Mouse (Mus musculus) heart, postnatal 0 days (tissue): Measurements from ENCODE around the gene Rnase10.

Source experiments
- CTCF ChIP-seq: IDR thresholded peaks from 2 replicates; pipeline ENCODE4 v1.5.1; 2016; ENCODE audit warnings: antibody characterized with exemption, control low read depth, low read depth
- EP300 ChIP-seq: IDR thresholded peaks from 2 replicates; pipeline ENCODE4 v1.6.1; 2016; ENCODE audit warnings: antibody characterized with exemption, low read depth

DNA sequence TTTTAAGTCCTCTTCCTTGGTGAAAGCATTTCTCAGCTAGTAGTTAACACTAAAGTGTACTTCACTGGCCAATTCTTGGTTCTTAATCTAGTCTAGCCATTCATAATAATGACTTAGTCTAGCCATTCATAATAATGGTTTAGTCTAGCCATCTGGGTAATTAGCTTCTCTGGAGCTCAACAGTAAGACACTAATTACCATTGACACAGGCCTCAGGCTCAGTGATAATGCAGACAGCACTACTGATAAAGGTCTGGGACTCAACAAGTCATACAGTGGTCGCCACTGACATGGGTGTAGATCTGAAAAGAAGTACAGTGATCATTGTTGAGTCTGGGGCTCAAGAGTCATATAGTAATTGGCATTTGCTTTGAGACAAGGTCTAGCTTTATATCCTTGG lies 17.3 kb downstream of the Rnase10 start:
- no peak for TF ChIP-seq CTCF
- no peak for TF ChIP-seq EP300
